Mouse (Mus musculus) retina, postnatal 7 days (tissue): ENCODE results near the gene Spta1.
A peak's percentile ranks its signal among the peaks of the same experiment; 100 is the strongest.

Experiments
- DNase-seq: peaks from one replicate; pipeline ENCODE4 v3.0.0-alpha.2; 2012; ENCODE audit warnings: low read depth, low spot score

Gene Spta1

GRCm38 (mm10) chr1:174172605-174173004, at the start of gene Spta1:
Spta1 (plus strand) TSS chr1:174172776.
- no peak for DNase-seq

GRCm38 (mm10) chr1:174131217-174131616, 41.4 kb upstream of the Spta1 start, which contains the start of gene Olfr424:
Olfr424 (plus strand) TSS chr1:174131517.
- no peak for DNase-seq

- DNase-seq: peak; percentile 14
Measured at GRCm38 (mm10) chr1:174131999-174132398, 40.6 kb upstream of the Spta1 start.

- DNase-seq: no peak
Measured at GRCm38 (mm10) chr1:174141384-174141783, 31.2 kb upstream of the Spta1 start.

- DNase-seq: no peak
Measured at GRCm38 (mm10) chr1:174146696-174147095, 25.9 kb upstream of the Spta1 start.

- no peak for DNase-seq
Measured at GRCm38 (mm10) chr1:174149289-174149688, 23.3 kb upstream of the Spta1 start.

GRCm38 (mm10) chr1:174155333-174155732, 17.2 kb upstream of the Spta1 start, which contains the start of gene Olfr420:
Olfr420 (plus strand) TSS chr1:174155633.
- no peak for DNase-seq

- DNase-seq: no peak
Measured at GRCm38 (mm10) chr1:174157622-174158021, 15.0 kb upstream of the Spta1 start.

GRCm38 (mm10) chr1:174158512-174158911, 14.1 kb upstream of the Spta1 start:
- no peak for DNase-seq

- DNase-seq: no peak
Measured at GRCm38 (mm10) chr1:174159095-174159494, 13.5 kb upstream of the Spta1 start.

- DNase-seq: no peak
Measured at GRCm38 (mm10) chr1:174169024-174169423, 3.6 kb upstream of the Spta1 start.

GRCm38 (mm10) chr1:174170706-174171501, 1.7 kb upstream of the Spta1 start:
- DNase-seq: no peak

GRCm38 (mm10) chr1:174171537-174171936, 1.0 kb upstream of the Spta1 start:
- DNase-seq: no peak

- no peak for DNase-seq
Measured at GRCm38 (mm10) chr1:174204699-174205098, 32.1 kb downstream of the Spta1 start.

GRCm38 (mm10) chr1:174212286-174212685, 39.7 kb downstream of the Spta1 start:
- DNase-seq: no peak

GRCm38 (mm10) chr1:174215270-174216038, 42.9 kb downstream of the Spta1 start:
- DNase-seq: no peak

GRCm38 (mm10) chr1:174216528-174217204, 44.1 kb downstream of the Spta1 start:
- DNase-seq: no peak

- no peak for DNase-seq
Measured at GRCm38 (mm10) chr1:174239916-174240315, 67.3 kb downstream of the Spta1 start.

GRCm38 (mm10) chr1:174244621-174245020, 72.0 kb downstream of the Spta1 start:
- DNase-seq: no peak

GRCm38 (mm10) chr1:174246080-174246479, 73.5 kb downstream of the Spta1 start:
- DNase-seq: no peak

GRCm38 (mm10) chr1:174247170-174247569, 74.6 kb downstream of the Spta1 start:
- DNase-seq: no peak

- DNase-seq: no peak
Measured at GRCm38 (mm10) chr1:174250376-174250775, 77.8 kb downstream of the Spta1 start.
